ENCODE assay signal across 16 mouse cellular contexts in genomic region chr11:91196351-91196750, GRCm38 (mm10).
"Had no signal": no experiment of that assay in that cellular context is flagged by ENCODE, and none has a peak within 500 bp of the region (broad histone marks: within the 10 kb centered on the region; RNA-seq: fewer than 3 reads in every experiment).

No protein-coding gene starts in this region.

- H3K36me3 ChIP-seq: kidney, embryonic 15.5 days; liver, embryonic 13.5 days; stomach, embryonic 15.5 days had no signal

- H3K27me3 ChIP-seq: kidney, embryonic 15.5 days; liver, embryonic 13.5 days; stomach, embryonic 15.5 days had no signal

- DNase-seq: kidney, adult 11 months; kidney, adult 8-10 months; kidney, postnatal 10 days; kidney, postnatal 36 days; layer of hippocampus, postnatal 36 days; liver, embryonic 13.5 days; lung, adult 2 months; lung, postnatal 14 days; lung, postnatal 4 days; right cerebral cortex, postnatal 25 days; spleen, adult 18-20 months; thymus, postnatal 25 days had no signal

- H3K9ac ChIP-seq: kidney, embryonic 15.5 days; liver, embryonic 13.5 days; stomach, embryonic 15.5 days had no signal

- H3K4me3 ChIP-seq: kidney, embryonic 15.5 days; left cerebral cortex, adult 2 months; liver, embryonic 13.5 days; stomach, embryonic 15.5 days had no signal

- H3K9me3 ChIP-seq: kidney, embryonic 15.5 days; liver, embryonic 13.5 days; stomach, embryonic 15.5 days had no signal

- H3K4me2 ChIP-seq: kidney, embryonic 15.5 days; liver, embryonic 13.5 days; stomach, embryonic 15.5 days had no signal

- ATAC-seq: midbrain, embryonic 16.5 days had no signal

- H3K27ac ChIP-seq: kidney, embryonic 15.5 days; left cerebral cortex, adult 2 months; liver, embryonic 13.5 days; stomach, embryonic 15.5 days had no signal

- H3K4me1 ChIP-seq: kidney, embryonic 15.5 days; liver, embryonic 13.5 days; stomach, embryonic 15.5 days had no signal
